Mouse (Mus musculus): ENCODE measurements around the gene Nprl3.

Nprl3 gene

DNA sequence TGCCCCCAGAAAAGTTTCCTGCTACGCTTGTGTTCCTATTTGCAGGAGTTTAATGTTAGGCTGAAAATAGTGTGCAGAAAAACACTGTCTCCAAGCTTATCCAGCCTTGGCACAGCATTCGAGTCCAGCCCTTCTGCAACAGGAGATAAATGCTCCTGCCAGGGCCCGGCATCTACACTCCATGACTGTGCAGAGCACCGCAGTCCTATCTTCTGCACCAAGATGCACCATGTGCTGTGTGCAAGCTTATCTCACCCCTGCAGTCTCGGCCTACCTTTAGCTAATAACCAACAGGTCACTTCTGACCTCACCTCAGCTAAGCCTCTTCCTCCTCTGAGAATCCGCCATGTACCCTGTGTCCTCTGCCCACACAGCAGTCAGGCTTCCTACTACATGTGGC lies 21.9 kb downstream of the Nprl3 start:
- no peak for DNase-seq (ENCODE audit: low spot score)

DNA sequence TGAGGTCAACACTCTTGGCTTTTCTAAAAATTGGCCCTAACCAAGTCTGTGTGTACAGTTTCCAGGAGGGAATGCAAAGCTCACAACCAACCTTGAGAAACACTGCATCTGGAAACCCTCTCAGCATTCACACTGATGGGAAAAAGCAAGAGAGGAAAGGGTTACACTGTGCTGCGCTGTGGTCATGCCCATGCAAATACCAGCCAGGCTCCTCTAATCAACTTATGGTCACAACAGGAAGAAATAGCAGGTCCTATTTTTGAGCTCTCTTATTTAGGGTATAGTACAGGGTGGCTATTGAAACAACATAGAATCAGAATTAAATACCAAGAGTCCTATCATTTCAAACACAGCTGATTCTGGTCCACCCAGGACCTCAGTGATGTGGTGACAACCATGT lies 22.9 kb downstream of the Nprl3 start:
- no peak for DNase-seq (ENCODE audit: low spot score)

DNA sequence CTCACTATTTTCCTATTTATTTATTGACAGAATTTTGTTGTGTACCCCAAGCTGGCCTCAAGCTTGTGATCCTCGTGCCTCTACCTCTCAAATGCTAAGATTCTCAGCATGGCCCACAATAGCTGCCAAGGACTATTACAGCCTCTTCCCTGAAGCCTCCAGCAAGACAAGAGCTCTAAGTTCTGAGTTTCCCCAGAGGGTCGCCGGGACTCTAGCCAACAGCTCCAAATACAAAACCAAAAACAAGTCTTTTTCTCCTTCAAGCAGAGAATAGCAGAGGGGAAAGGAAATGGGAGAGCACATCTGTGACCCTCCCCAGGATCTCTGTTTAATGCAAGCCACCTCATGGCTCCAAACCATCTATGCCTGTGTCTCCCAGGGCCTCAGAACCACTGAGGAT lies 23.4 kb downstream of the Nprl3 start:
- no peak for DNase-seq (ENCODE audit: low spot score)

DNA sequence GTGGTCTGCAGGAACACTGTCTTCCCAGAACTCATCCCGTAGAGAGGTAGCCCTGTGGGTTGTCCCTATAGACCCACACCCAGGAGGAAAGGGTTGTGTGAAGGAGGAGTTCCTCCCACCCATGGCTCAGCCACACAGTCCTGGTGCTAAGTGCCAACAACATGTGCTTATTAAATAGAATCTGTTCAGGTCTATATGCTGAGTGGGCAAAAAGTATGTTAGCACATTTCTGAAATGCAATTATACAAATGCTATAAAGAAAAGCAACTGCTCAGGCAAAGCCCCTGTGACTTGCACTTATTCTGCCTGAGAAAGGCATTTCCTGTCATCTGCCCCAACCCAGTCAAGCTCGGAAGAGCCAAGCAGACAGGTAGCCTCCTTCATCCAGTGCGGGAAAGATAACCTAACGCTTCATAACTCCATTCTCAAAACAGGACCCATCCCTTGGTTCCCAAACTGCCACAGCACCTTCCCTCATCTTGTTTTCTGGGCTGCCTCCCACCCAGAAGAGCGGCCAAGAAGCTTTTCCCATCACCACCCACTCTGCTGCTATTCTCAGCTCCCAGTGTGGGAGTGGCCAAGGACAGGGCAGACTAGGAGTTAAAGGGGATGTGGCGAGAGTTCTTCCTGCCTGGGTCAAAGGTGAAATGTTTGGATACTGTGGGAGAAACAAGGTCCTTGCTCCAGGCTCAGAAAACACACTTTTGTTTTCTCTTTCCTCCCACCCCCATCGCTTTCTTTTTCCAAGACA lies 24.1 kb downstream of the Nprl3 start:
- DNase-seq (ENCODE audit: low spot score): no peak

DNA sequence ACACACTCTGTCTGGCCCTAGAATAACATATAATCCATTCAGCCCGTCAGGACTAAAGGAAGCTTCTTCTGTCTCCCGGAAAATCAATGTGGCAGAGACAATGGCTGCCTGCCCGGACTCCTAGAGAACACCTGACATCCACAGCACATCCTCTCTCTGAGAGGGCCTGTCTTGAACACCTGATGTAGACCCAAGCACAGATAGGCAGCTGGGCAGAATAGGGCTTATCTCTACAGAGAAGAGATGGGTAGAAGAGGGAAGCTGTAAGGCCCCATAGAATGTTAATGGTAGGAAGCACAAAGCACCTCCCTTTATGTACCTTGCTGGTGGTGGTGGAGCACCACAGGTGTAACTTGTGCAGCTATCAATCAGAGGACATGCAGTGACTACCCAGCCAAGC lies 25.3 kb downstream of the Nprl3 start:
- no peak for DNase-seq (ENCODE audit: low spot score)

DNA sequence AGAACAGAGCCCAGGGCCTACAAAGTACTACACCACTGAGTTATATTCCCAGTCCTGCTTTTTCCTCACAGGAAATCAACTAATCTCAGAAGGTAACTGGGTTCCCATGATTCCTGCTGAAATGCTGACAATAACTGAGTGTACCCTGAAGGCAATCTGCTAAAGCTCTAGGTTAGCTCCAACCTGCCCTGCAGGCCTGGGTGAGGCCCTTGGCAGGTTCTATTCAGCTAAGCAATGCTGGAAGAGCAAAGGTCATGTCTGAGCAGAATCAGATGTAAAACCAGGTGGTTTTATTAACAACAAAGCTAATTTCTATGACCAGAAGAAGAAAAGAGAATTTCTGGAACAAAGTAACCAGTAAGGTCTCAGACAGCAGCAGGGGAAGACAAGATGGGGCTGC lies 26.1 kb downstream of the Nprl3 start:
- no peak for DNase-seq (ENCODE audit: low spot score)

DNA sequence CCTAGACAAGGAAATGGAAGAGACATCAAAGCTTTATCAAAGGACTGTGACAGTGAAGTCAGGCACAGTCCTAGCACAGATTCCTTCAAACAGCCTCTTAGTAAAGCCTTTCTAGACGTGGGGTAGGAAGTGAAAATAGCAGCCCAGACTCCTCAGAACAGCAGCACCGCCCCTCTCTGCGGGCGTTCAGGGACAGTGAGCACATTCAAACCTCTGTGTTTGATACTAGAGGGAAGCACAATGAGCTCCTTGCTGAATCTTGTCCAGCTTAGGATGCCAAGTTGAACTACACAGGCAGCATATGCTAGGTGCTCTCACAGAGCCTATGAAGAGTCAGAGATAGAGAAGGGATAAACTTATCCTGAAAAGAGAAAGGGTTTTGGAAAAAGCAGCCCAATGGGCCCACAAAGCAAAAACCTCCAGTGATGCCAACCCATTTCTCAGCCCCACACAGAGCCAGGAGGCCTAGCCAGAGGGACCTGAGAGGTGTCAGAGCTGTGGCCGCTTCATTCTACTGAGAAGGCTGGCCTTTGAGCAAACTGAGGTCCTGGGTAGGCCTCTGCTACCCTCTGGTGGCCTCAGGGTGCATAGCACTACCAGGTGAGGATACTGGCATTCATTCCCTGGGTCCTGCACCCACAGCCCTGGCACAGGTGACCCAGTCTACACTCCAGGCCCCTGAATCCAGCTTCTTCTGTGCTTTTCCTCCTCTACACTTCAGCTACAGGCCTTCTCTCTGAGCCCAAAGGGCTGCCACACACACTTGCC lies 29.2 kb downstream of the Nprl3 start:
- no peak for DNase-seq (ENCODE audit: low spot score)

DNA sequence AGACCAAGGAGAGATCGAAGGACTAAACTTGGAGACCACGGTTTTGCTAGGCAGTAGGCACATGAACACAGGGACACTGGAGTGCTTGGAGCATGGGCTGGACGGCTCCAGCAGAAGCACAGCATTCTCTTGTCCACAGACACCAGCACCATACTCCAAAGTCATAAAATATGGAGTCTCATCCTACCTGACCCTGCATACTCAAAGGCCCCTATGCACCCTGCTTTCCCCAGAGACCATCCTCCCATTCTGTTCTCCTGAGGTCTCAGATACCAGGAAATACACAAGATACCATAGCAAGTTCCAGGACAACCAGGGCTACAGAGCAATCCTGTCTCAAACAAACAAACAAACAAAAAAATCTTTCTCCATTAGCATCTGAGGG lies 30.1 kb downstream of the Nprl3 start:
- no peak for DNase-seq (ENCODE audit: low spot score)

DNA sequence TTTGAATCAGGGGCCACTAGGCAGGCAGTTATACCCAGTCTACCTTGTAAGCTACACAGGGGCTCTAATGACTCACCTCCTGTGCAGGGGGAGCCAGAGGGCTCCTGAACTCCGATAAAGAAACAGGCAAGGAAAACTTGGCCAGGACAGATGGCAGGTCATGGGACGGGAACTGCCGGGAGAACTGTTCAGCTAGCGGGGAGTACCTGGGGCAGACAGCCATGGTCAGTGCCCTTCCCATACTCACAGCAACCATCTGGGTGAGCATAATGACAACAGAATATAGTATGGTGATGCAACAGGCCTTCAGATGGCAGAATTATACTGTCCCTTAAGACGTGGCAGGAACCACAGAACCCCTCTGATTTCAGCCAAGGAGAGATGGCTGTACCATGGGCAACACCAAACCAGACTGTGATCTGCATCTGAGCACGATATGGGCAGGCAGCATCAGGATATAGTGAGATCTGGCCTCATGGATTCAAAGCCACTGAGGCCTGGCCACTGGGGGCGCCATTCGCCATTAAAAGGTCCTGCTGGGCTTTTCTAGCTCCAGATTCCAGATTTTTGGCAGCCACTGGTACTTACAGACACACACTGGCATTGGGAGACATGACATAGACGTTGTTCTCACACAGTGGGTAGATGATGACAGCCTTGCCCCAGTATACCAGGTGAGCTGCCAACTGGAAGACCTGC lies 30.6 kb downstream of the Nprl3 start:
- no peak for DNase-seq (ENCODE audit: low spot score)

DNA sequence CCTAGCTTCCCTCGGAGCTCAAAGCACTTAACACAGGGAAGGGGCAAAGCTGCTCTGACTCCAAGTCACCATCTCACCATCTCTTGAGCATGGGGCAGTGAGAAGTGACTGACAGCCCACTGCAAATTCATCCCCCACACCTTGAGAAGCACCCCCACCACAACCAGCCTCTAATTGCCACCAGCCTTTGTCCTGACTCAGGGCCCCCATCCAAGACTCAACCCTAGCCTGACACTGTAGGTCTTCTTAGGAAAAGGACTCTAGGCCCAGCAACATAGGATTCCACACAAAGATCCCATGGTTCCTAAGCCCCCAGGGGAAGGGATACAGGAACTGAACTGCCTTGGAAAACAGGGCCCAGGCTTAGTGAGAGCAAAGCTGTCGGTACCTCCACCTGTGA lies 31.4 kb downstream of the Nprl3 start:
- DNase-seq (ENCODE audit: low spot score): no peak

DNA sequence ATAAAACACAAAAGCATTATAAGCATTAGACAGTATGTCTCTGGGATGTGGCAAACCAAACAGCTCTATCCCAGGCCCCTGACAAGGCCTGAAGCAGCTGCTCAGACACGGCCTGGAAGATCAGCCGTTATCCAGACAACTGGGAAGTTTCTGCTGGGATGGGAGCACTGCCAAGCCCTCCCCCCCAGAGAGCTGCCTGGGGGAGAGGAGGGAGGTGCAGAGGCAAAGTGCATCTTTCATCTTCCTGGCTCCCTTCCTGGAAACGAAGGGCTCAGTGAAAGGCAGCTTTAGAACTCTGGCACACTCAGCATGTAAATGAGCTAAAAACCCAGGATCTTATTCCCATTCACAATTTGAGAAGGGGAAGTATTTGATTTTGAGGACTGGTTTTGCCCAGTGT lies 31.9 kb downstream of the Nprl3 start:
- DNase-seq (ENCODE audit: low spot score): no peak

DNA sequence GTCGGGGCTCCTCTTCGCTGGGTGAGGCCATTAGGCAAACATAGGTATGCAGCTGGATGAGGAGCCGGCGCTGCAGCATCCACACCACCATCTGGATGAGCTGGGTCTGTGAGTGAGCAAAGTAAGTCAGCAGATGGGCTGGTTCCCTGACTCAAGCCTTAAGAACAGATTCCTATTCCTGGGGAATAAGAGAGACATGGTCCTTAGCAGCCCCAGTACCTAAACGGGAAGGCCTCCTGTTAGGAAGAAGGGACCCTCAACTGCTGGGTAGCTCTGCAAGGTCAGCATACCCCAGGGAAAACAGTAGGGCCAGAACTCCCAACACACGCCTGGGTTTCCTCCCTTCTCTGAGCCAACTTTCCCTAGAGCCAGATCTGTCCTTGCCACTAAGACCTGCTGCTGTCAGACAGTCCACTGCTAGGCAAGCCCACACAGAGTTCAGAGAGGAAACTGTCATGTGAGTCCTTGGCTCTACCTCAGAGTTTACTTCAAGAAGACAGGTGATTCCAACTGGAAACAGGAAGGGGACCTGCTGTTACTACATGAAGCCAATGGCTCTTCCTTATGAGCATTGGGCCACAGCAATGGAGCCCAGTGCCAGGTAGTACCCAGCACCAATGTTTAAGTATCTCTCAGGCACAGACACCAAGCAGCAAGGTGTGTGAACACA lies 32.6 kb downstream of the Nprl3 start:
- no peak for DNase-seq (ENCODE audit: low spot score)

DNA sequence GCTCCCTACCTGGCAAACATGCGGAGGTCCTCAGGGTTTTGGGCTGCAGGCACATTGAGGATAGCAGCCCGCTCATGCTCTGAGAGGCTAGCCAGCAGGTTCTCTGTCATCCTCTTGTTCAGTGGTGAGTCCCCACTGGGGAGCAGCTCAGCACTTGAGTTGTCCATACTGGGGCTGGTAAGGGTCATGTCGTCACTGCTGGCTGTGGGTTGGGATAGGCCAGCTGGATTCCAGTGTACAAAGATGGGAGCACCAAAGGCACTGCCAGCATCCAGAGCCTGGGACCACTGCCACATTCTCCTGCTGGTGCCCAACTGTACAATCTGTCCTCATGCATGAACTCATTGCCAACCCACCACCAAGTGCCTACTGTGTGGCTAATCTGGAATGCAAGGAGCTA lies 33.6 kb downstream of the Nprl3 start:
- no peak for DNase-seq (ENCODE audit: low spot score)

DNA sequence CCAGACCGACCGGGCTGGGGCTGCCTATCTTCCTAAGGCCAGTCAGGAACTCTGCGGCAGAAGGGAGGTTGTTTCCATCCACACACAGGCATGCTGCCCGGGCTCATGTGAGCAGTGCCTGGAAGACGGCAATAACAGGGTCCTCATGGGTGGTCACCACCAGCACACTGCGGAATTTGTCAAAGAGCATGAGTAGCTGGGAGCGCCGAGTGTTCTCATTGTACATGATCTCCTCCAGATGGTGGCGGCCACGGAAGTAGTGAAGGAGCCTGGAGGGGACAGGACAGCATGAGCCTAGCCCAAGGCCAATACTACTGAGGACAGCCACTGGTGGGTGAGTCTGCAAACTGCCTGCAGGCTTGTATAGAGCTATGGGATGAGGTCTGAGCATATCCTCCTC lies 34.7 kb downstream of the Nprl3 start:
- DNase-seq (ENCODE audit: low spot score): no peak

DNA sequence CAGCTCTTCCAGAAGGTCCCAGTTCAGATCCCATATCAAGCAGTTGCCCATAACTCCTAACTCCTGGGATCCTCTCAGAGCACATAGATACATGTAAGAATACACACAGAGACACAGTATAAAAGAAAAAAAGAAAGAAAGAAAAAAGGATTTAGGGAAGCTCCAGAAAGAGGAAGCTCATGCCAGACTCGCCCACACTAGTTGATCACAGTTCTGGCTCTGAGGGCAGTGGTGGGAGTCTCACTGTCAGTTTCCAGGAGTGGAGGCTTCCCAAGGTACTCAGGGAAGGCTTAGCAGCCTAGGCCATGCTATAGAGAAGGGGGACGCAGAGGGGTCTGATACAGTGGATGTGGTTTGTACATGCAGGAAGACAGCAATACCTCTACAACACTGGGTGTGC lies 36.4 kb downstream of the Nprl3 start:
- no peak for DNase-seq (ENCODE audit: low spot score)

DNA sequence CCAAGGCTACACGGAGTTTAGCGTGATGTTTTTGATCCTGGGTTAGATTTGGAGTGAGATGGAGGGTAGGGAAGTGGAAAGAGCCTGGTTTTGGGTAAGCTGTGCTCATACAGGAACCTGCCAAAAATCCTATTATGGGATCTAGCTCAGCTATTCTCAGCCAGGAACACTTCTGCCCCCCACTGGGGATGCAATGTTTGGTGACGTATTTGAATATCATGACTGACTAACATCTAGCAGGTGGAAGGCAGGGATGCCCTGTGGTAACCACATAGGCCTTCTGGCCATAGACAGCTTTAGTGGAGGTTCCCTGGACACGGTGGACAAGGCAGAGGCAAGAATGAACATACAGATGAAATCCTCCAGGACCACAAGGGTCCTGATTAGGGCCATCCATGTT lies 37.3 kb downstream of the Nprl3 start:
- DNase-seq (ENCODE audit: low spot score): no peak

DNA sequence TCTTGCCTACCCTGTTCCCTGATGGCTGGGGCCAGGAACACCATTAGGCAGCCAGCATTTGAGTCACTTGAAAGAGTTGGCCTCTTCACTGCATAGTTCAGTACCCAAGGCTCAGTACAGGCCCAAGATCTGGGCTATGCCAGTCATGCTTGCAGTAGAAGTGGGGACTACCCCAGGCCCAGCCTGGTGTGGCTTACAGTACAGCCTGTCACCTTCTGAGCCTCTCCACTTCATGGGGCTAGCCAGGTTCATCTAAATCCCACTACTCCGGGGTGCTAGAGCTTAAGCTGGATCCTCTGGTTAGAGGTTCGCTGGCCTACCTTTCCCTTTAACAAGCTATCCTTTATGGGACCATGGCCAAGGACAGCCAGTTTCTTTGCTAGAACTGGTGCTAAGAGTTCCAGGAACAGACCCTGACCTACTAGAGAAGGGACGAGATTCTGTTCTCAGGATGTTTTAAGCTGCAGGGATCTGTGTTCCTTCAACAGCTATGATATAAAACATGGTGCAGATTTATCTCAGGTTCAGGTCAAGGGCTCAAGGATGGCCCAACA lies 39.1 kb downstream of the Nprl3 start:
- DNase-seq (ENCODE audit: low spot score): no peak

DNA sequence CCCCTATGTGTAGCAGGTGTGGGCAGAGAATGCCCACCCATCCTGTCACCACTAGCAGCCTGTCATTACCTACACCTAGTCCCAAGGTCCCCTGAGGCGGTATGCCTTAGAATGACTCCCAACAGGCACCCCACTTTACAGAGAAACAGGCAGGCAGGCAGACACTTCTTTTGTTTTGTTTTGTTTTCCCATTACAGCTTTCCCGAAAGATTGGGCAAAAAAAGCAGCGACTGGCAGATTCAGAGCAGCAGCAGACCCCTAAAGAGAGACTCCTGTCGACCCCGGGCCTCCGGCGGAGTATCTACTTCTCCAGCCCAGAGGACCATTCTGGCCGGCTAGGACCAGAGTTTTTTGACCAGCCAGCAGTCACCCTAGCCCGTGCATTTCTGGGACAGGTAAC lies 40.0 kb downstream of the Nprl3 start:
- DNase-seq (ENCODE audit: low spot score): no peak

DNA sequence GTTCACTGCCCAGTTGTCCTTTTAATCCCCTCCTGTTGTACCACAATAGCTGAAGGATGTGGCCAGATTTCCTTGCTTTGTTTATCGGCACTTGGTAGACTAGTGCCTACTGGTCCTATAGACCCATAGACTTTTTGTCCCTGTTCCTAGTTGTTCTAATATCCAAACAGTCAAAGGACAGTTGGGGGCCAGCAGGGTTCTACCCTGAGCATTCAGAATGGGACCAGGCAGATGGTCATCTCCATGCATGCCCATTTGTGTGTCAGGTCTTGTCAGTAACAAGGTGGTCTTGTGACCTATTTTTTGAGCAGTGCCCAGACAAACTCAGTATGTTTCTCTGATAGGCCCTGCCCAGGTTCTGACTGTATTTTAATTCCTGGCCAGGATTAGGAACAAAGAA lies 40.5 kb downstream of the Nprl3 start:
- no peak for DNase-seq (ENCODE audit: low spot score)

DNA sequence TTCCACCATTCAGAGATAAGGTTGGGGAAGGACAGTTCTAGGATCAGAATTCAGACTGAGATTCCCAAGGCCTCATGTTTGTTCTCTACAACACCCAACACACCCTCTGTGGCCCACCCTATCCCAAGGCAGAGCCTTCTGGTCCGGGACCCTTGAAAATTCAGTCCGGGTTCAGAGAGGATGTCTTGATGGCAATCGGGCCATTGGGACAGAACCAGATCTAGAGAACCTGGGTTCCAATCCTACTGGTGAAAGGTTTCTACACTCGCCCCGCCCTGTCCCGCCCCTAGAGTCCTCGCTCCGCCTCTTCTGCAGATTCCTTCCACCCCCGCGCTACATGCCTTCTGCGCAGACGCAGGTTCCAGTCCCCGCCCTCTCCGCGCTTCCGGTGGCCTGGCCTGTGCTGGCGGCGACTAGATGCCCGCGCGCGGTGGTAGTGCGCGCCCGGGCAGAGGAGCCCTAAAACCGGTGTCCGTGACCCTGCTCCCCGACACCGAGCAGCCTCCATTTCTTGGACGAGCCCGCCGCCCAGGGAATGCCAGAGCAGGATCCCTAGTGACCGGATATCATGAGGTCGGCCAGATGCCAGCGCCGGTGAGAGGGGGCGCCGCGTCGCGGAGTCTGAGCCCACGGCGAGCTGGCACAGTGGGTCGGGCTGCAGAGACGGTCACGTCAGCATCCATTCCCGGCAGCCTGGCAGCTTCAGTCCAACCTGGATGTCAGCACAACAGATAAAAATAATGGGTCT lies 41.2 kb downstream of the Nprl3 start, which contains the start of gene Mpg:
Gene Mpg, plus strand, starts transcription at position 382 of the 748 bp plus-strand sequence.
- peak; percentile 71 for DNase-seq (ENCODE audit: low spot score)

Measured in ovary, postnatal 10 days (tissue).